Mouse (Mus musculus): ENCODE data around the gene Ppfibp2.

GRCm38 (mm10) chr7:107720771-107721170, 125.8 kb downstream of the Ppfibp2 start:
- TF ChIP-seq CTCF (IDR thresholded peaks at IDR 0.05) (no peak), EP300 (IDR thresholded peaks at IDR 0.05) (no peak)

Data from lung, postnatal 0 days (tissue).